13 mouse cellular contexts compared by ENCODE assay signal in genomic region chr15:6861617-6862016, GRCm38 (mm10). TPM values are rescaled to one million over a fixed set of nuclear protein-coding genes. Genes with fewer than 3 reads are reported as not detected.
DNase-seq lines count a peak whose midpoint lies in the region; ATAC-seq and TF ChIP-seq lines count a peak whose summit lies in the region.
"Had no signal": no experiment of that assay in that cellular context is flagged by ENCODE, and none has a peak within 500 bp of the region (broad histone marks: within the 10 kb centered on the region; RNA-seq: fewer than 3 reads in every experiment).

No protein-coding gene starts in this region.

- intact Hi-C loops in heart, adult 2 months (cut with DNase I), result loop anchor here (2.0 kb wide), 1 partner anchor 21 kb away; no protein-coding TSS in a partner anchor

- TF ChIP-seq EP300 in heart, adult 2 months (IDR thresholded peaks at IDR 0.05; ENCODE audit: insufficient read depth, low read depth, low read length), result peak; percentile 19; the same call in 1 of the 2 replicates

- peak; percentile 68 for TF ChIP-seq POLR2A in heart, adult 2 months (IDR thresholded peaks at IDR 0.05; ENCODE audit: insufficient read depth, low read depth, low read length)

- TF ChIP-seq CTCF in heart, adult 2 months (IDR thresholded peaks at IDR 0.05), result no peak

- no peaks in the 10 kb centered on the region for H3K9me3 ChIP-seq in heart, embryonic 15.5 days (replicated peaks)
- H3K9me3 ChIP-seq: hindbrain, embryonic 15.5 days; midbrain, embryonic 10.5 days had no signal

- peak overlapping the region; percentile 67 for H3K9ac ChIP-seq in heart, adult 2 months (ENCODE audit: low read depth, low read length)
- peak overlapping the region; percentile 18; the same call in 1 of the 2 replicates for H3K9ac ChIP-seq in heart, embryonic 15.5 days
- H3K9ac ChIP-seq: hindbrain, embryonic 15.5 days had no signal

- peak; percentile 55 for DNase-seq in kidney, postnatal 10 days
- DNase-seq in kidney, adult 18-20 months, result no peak
- peak in 1 of 2 experiments; percentile 65 for DNase-seq in heart, adult 2 months
- DNase-seq in lung, postnatal 10 days, result peak; percentile 62
- no peak for DNase-seq in testis, postnatal 14 days (ENCODE audit: low spot score)
- no peak for DNase-seq in adrenal gland, postnatal 14 days
- no peak for DNase-seq in cerebellum, postnatal 10 days
- DNase-seq: cerebellum, postnatal 14 days had no signal

- H3K27ac ChIP-seq in heart, adult 2 months, result peak overlapping the region; percentile 79
- peak overlapping the region; percentile 95 for H3K27ac ChIP-seq in heart, embryonic 15.5 days
- H3K27ac ChIP-seq: hindbrain, embryonic 15.5 days; layer of hippocampus, adult 2 months; midbrain, embryonic 10.5 days had no signal

- no peaks in the 10 kb centered on the region for H3K79me2 ChIP-seq in heart, adult 2 months (replicated peaks; ENCODE audit: control insufficient read depth, insufficient read depth, low read length)

- H3K4me3 ChIP-seq in heart, adult 2 months, result peak overlapping the region; percentile 31
- H3K4me3 ChIP-seq in heart, embryonic 15.5 days, result peak overlapping the region; percentile 32
- H3K4me3 ChIP-seq: hindbrain, embryonic 15.5 days; layer of hippocampus, adult 2 months; midbrain, embryonic 10.5 days had no signal

- H3K4me1 ChIP-seq in heart, adult 2 months (ENCODE audit: control insufficient read depth, insufficient read depth, low read length), result peaks cover 33% of the 10 kb centered on the region
- H3K4me1 ChIP-seq in heart, embryonic 15.5 days (replicated peaks), result peaks cover 11% of the 10 kb centered on the region
- H3K4me1 ChIP-seq: hindbrain, embryonic 15.5 days had no signal

- peaks cover 31% of the 10 kb centered on the region for H3K36me3 ChIP-seq in heart, adult 2 months (ENCODE audit: control insufficient read depth, insufficient read depth, low read length)
- H3K36me3 ChIP-seq in heart, embryonic 15.5 days, result no peaks in the 10 kb centered on the region; the same call in 1 of the 2 replicates
- H3K36me3 ChIP-seq: hindbrain, embryonic 15.5 days; midbrain, embryonic 10.5 days had no signal

- peak; percentile 88 for ATAC-seq in heart, embryonic 15.5 days (replicated peaks; ENCODE audit: insufficient number of reproducible peaks, insufficient read depth, low FRiP score, low read depth)

- peak overlapping the region; percentile 53 for H3K4me2 ChIP-seq in heart, embryonic 15.5 days
- H3K4me2 ChIP-seq: hindbrain, embryonic 15.5 days had no signal

- no peaks in the 10 kb centered on the region for H3K27me3 ChIP-seq in heart, adult 2 months (ENCODE audit: control insufficient read depth, insufficient read depth, low read length)
- H3K27me3 ChIP-seq in heart, embryonic 15.5 days, result no peaks in the 10 kb centered on the region
- H3K27me3 ChIP-seq: CH12.LX; hindbrain, embryonic 15.5 days had no signal

- 29% methylated on average over 7 of the region's 7 CpGs for WGBS in heart, adult 2 months
- 29% methylated on average over 7 of the region's 7 CpGs for WGBS in heart, embryonic 15.5 days

RNA-seq across cellular contexts. Expression of gene Osmr, which starts 13.2 kb away (rescaled TPM):
- total RNA-seq in heart, adult 2 months (2021), result 10 to 100 TPM in 1 of 2 experiments, 1 to 10 TPM in 1; 9.6 to 11.9 TPM
- polyA plus RNA-seq in heart, adult 2 months (2012; rRNA removed), result 7.5 and 11.2 TPM in 2 replicates
- polyA plus RNA-seq in heart, embryonic 15.5 days (2015; fragmentation: Nextera tagmentation; extraction: Ambion mirVana), result 3.2 and 4.8 TPM in 2 replicates
- 5.8 and 12.1 TPM in 2 replicates for total RNA-seq in adrenal gland, postnatal 14 days (2021)
- total RNA-seq: CH12.LX had no signal

Comparison
In these comparisons a context has a peak if more than half of its experiments do, and no peak if none do; other contexts are left out.
1. DNase-seq: peak in kidney, postnatal 10 days (single experiment) and lung, postnatal 10 days (single experiment); none in kidney, adult 18-20 months (single experiment), testis, postnatal 14 days (single experiment), adrenal gland, postnatal 14 days (single experiment) and cerebellum, postnatal 10 days (0 of 2).